Mouse (Mus musculus) retina, postnatal 1 day (tissue): Measurements from ENCODE around the gene Snapc2.
"Not testable (repeated sequence)": the region's sequence is repeated elsewhere in the genome, so short reads cannot be mapped to it uniquely, and the experiment has no call there.

ENCODE experiments used
- DNase-seq: peaks from one replicate; pipeline ENCODE4 v3.0.0-alpha.2; 2012

The Snapc2 gene

GRCm38 (mm10) chr8:4238434-4239192 is 14.3 kb upstream of the Snapc2 start, which contains the start of the genes Map2k7 and Gm49320:
Map2k7 (plus strand) TSS chr8:4238740.
Gm49320 (plus strand) TSS chr8:4238865.
- peak; percentile 100 for DNase-seq

GRCm38 (mm10) chr8:4239193-4239890 is 13.5 kb upstream of the Snapc2 start:
- DNase-seq: no peak

- DNase-seq: no peak
These were observed 7.8 kb upstream of the Snapc2 start for GRCm38 (mm10) chr8:4245061-4245460.

GRCm38 (mm10) chr8:4245737-4246136 is 7.1 kb upstream of the Snapc2 start:
- no peak for DNase-seq

GRCm38 (mm10) chr8:4247241-4247640 is 5.6 kb upstream of the Snapc2 start:
- DNase-seq: no peak

GRCm38 (mm10) chr8:4247951-4248540 is 4.8 kb upstream of the Snapc2 start, which contains the start of gene Tgfbr3l:
Tgfbr3l (plus strand) TSS chr8:4248214.
- DNase-seq: no peak

- DNase-seq: no peak
These were observed 3.7 kb upstream of the Snapc2 start for GRCm38 (mm10) chr8:4249213-4249612.

GRCm38 (mm10) chr8:4250306-4250970 is 2.4 kb upstream of the Snapc2 start:
- peak; percentile 87 for DNase-seq

- DNase-seq: no peak
These were observed 642 bp upstream of the Snapc2 start for GRCm38 (mm10) chr8:4252116-4252760.

GRCm38 (mm10) chr8:4254001-4254400 is 1.1 kb downstream of the Snapc2 start:
- peak; percentile 63 for DNase-seq

- not testable (repeated sequence) for DNase-seq
These were observed 2.6 kb downstream of the Snapc2 start for GRCm38 (mm10) chr8:4255471-4255870.

- DNase-seq: no peak
These were observed 4.0 kb downstream of the Snapc2 start for GRCm38 (mm10) chr8:4256911-4257310.

GRCm38 (mm10) chr8:4257350-4257749 is 4.5 kb downstream of the Snapc2 start:
- DNase-seq: no peak

GRCm38 (mm10) chr8:4258233-4258632 is 5.4 kb downstream of the Snapc2 start:
- peak; percentile 86 for DNase-seq

GRCm38 (mm10) chr8:4258678-4259077 is 5.8 kb downstream of the Snapc2 start:
- no peak for DNase-seq

GRCm38 (mm10) chr8:4259125-4259804 is 6.4 kb downstream of the Snapc2 start, which contains the start of gene Ctxn1:
Ctxn1 (minus strand) TSS chr8:4259274.
- DNase-seq: peak; percentile 96

- DNase-seq: no peak
These were observed 6.9 kb downstream of the Snapc2 start for GRCm38 (mm10) chr8:4259805-4260170.

- no peak for DNase-seq
These were observed 10.4 kb downstream of the Snapc2 start for GRCm38 (mm10) chr8:4263105-4263791.

- no peak for DNase-seq
These were observed 12.5 kb downstream of the Snapc2 start for GRCm38 (mm10) chr8:4265160-4265914.

GRCm38 (mm10) chr8:4267627-4268026 is 14.7 kb downstream of the Snapc2 start:
- peak; percentile 30 for DNase-seq

- DNase-seq: no peak
These were observed 16.7 kb downstream of the Snapc2 start for GRCm38 (mm10) chr8:4269609-4270008.
